Mouse (Mus musculus): Measurements from ENCODE around the gene Ikbke.
A peak's percentile ranks its signal among the peaks of the same experiment; 100 is the strongest.
"Not testable (repeated sequence)": the region's sequence is repeated elsewhere in the genome, so short reads cannot be mapped to it uniquely, and the experiment has no call there.

Ikbke gene

DNA sequence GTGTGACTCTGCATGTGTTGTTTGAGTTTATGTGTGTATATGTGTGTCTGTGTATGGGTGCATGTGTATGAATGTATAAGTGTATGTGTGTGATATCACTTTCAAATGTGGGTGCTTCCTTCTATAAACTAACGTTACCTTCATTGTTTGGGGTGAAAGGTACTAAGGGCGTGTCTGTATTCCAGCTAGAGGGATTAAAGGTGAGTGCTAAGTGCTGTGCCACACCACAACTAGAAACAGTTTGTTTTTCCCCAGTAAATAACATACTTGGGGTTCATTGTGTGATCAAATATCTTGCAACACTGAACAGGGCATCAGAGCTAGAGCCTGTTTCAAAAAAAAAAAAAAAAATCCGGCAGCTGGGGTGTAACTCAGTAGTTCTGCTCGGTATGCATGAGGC is 2.3 kb upstream of the Ikbke start:
- DNase-seq (ENCODE audit: low spot score), result no peak

DNA sequence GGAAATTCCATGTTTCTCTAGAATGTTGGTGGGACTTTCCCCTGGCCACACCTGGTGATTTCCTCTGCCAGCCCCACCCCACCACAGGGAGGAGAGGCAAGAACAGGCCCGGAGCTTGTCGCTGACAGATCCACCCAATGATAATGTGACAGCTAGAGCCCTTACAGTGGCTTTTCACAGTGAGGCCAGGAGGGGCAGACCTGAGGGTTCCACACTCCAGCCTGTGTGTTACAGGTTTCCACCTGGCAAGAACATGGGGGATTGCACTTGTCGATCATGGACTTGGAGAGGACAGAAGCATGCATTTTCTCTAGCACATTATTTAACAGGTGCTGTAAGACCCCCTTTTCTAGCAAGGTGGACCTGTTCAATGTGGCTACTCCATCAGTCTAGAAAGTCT is 874 bp upstream of the Ikbke start:
- DNase-seq (ENCODE audit: low spot score), result no peak

GRCm38 (mm10) chr1:131278606-131279455 is 575 bp downstream of the Ikbke start:
- DNase-seq (ENCODE audit: low spot score), result no peak

GRCm38 (mm10) chr1:131276831-131277230 is 2.6 kb downstream of the Ikbke start:
- no peak for DNase-seq (ENCODE audit: low spot score)

GRCm38 (mm10) chr1:131275577-131275976 is 3.8 kb downstream of the Ikbke start:
- no peak for DNase-seq (ENCODE audit: low spot score)

DNA sequence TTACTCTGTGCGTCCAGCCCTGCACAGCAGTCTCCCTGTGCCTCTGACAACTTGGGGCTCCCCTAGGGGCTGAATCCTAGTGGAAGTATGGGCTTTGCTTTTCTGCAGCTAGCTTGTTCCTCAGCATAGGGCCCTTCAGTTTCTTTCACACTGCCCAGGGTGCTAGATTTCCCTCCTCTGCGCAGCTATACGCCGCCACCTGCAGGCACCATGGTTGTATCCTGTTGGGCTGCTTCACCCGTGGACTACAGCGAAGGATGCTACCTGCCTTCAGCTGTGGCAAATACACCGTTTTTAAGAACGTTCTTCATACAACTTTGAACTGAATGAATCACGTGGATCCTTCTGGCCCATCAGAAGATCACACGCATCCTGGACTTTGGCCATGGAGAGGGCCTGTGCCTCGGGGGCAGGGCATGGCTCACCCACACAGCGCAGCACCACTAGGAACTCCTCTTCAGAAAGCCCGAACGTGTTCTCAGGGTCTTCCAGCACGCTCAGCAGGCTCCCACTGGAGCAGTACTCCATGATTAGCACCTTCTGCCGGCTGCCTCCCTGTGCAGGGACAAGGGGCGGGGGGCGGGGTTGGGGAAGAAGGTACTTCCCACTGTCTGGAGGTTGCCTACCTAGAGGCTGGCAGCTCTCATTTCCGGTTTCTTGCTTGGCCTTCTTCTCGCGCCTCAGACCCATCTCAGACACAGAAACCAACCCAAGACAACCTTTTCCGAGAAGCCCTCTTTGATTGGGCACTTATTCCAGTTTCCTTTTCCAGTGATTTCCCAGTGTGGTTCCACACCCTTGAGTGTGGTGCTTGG is 4.5 kb downstream of the Ikbke start:
- no peak for DNase-seq (ENCODE audit: low spot score)

DNA sequence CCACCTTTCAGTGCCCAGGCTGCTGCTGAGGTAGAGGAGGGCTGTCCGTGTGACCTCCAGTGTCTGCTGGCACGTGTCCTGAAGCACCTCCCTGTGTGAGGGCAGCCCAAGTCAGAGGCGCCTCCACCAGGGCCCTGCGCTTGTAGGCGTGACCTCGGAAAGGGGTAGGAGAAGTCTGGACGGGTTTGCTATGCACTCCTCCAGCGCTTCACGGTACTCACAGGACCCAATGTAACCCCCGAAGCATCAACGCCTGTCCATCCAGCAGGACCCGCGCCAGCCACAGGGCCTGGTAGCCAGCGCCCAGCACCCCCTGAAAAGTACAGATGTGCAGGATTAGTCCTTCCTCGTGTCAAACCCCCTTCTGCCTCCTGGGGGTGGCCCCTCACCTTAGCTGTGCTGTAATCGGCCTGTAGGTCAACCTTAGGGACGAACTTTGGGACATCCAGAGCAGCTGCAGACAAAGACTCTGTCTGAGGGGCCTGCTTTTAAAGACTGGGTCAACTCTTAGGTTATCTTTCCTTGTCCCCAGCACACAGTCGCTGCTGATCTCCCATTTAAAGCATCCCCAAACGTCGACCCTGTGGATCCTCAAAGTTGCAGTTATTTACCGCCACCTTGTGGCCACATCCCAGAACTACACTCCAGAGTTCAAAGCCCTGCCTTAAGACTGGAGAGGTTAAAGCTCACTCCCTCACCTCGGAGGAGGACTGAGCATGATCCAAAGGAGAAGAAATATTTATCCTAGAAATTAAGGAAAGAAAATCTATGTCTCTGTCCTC is 9.4 kb downstream of the Ikbke start:
- peak; percentile 92 for DNase-seq (ENCODE audit: low spot score)

DNA sequence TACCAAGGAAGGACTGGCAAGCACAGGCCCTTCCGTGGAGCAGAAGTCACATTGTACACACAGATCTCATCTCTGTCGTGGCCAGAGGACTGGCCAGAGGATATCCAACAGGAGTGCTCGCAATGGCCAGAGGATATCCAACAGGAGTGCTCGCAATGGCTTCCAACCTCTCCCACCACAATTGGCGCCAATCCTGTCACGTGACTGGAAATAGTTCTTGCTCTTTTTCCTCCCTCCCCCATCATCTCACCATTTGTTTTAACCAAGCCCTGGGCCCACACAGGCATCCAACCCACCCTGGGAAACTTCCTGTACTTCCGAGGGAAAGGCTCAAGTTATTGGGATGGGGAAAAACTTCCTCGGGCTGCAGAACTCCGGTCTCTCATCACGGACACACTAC is 10.6 kb downstream of the Ikbke start:
- DNase-seq (ENCODE audit: low spot score), result no peak

- DNase-seq (ENCODE audit: low spot score), result peak; percentile 21
These were observed 15.5 kb downstream of the Ikbke start for GRCm38 (mm10) chr1:131263905-131264304.

DNA sequence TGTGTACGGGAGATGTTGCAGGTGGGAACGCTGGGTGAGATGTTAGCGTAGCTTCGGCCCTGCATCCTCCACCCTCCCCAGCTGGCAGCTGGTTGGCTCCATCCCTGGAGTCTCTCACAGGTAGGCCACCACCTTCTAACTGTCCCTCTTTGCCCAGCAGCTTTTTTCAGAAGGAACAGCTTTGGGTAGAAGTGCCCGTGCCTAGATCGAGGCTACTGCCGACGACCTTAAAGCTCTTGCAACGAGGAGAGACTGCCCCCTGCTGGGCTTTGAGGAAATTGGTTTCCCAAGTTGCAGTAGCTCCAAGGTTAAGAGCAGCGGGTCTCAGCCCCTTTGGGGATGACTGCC is 19.1 kb downstream of the Ikbke start:
- DNase-seq (ENCODE audit: low spot score), result peak; percentile 83

GRCm38 (mm10) chr1:131259632-131260308 is 19.6 kb downstream of the Ikbke start:
- DNase-seq (ENCODE audit: low spot score), result no peak

DNA sequence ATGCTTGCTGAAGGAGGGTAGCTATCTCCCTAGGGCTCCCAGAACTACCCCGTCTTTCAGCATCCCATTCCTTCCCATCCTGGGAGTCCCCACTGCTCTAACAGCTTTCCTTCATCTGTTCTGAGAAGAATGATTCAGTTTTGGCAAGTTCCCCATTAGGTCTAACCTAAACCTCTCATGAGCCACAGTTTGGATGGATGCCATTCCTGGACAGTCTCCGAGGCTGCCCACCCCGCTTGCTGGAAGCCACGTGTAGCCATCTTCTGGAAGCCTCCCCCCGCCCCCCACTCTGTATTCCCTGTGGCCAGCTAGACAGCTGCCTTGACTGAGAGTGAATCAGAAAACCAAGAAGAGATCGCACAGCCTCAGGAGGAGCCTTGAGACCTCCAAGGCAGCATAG is 22.1 kb downstream of the Ikbke start:
- DNase-seq (ENCODE audit: low spot score), result no peak

DNA sequence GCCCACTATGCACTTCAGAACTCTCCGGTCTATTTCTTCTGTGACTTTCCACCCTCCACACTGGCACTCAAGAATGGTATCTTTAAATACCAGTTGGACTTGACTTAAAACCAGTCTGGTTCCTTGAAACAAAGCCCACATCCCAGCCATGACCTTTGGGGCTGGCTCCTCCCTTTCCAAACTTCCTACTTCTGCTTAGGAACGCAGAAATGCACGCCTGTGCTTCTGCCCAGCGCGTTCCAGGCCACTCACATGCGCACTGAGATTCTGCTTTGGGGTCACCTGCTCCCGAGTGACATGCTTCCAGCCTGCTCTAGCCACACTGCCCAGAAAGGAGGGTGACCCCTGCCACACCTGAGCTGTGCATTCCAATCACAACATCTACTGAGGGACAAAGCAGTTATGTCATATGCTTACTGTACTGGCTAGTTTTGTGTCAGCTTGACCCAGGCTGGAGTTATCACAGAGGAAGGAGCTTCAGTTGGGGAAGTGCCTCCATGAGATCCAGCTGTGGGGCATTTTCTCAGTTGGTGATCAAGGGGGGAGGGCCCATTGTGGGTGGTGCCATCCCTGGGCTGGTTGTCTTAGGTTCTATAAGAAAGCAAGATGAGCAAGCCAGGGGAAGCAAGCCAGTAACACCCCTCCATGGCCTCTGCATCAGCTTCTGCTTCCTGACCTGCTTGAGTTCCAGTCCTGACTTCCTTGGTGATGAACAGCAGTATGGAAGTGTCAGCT is 26.7 kb downstream of the Ikbke start:
- DNase-seq (ENCODE audit: low spot score), result not testable (repeated sequence)

DNA sequence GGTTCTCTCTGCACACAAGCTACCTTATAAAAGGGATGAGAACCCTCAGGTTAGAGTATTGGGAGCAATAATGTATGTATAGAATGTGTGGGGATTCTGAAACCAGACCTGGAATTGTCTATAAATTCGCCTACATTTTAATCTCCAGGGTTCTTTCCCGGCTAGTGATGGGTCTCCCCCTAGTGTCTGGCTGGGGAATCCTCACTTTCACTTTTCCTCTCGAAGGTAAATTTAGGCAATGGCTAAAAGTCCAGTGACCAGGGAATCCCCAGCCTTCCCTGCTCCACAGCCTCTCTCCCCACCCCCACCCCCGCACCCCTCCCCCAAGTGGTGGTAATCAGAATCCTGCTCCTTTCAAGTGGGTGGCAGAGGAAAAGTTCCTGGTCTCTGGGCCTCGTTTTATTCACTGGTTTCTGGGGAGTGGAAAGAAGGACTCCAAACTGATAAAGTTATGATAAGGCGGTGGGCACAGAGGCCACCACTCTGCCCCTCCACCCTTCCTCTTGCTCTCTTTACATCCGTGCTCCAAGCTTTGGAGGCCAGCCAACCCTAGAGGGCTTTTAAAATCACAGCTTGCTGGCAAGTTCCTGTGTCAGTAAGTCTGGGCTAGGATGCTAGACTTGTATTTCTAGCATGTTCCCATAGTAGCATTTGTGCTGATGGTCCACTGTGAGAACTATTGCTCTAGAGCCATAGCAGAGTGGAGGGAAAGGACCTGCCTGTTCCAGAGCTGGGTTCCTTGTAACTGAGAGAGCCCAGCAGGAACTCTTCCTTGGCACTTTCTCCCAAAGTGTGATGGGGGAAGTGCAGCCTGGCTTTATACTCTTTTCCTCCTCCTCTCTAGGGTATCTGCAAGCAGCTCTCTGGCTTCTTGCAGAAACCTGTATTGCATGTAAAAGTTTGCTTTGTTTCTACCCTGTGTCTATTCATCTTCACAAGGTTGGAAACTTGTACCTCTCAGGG is 32.7 kb downstream of the Ikbke start:
- peak; percentile 79 for DNase-seq (ENCODE audit: low spot score)

DNA sequence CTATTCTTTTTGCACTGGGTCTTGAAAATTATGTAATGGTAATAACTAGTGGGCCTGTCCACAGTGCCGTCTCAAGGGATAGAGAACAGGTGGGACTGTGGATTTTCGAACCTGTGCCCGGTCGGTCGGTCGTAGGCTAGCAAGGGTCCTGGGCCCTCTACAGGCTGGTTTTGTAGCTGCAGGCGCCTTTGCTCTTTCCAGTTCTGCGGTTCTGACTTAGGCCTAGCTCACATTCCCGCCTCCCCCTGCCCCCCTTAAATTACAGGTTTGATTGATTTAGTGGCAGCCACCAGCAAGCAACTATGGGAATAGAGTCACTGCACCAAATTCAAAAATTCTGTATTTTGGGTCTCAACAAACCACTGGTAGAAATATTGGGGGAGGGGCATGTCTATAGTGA is 33.5 kb downstream of the Ikbke start:
- DNase-seq (ENCODE audit: low spot score), result peak; percentile 75

GRCm38 (mm10) chr1:131245089-131245856 is 34.1 kb downstream of the Ikbke start, which contains the start of gene Rassf5:
Gene Rassf5, minus strand, starts transcription at chr1:131245258.
- DNase-seq (ENCODE audit: low spot score), result peak; percentile 71

- DNase-seq (ENCODE audit: low spot score), result no peak
These were observed 34.8 kb downstream of the Ikbke start for GRCm38 (mm10) chr1:131244536-131245088.

GRCm38 (mm10) chr1:131242956-131243355 is 36.5 kb downstream of the Ikbke start:
- DNase-seq (ENCODE audit: low spot score), result no peak

All from retina, embryonic 14.5 days (tissue).